Mouse (Mus musculus) spleen, adult 2 months (tissue): Measurements from ENCODE around the gene Serpinb8.

ENCODE experiments used
- CTCF ChIP-seq: fragments of 200-500 bp; IDR thresholded peaks from 2 replicates; pipeline ENCODE4 v1.5.1; 2011; ENCODE audit warnings: mild to moderate bottlenecking, inconsistent platforms; ENCODE audit not compliant: insufficient read depth, insufficient read length, insufficient replicate concordance; ENCODE audit errors: extremely low read depth
- POLR2A ChIP-seq: fragments of 200-500 bp; IDR thresholded peaks from 2 replicates; pipeline ENCODE4 v1.6.1; 2011; ENCODE audit warnings: low read depth, low read length, inconsistent platforms

- TF ChIP-seq POLR2A (no peak), CTCF (no peak)
Observed at GRCm38 (mm10) chr1:107588206-107588605, 1.6 kb upstream of the Serpinb8 start.
